Mouse (Mus musculus): Measurements from ENCODE around the gene Nhsl2. TPM values are rescaled to one million over a fixed set of nuclear protein-coding genes. Genes with fewer than 3 reads are reported as not detected.

Gene Nhsl2
- polyA plus RNA-seq, 1 experiment from 2014 or later: 11.8 TPM

DNA sequence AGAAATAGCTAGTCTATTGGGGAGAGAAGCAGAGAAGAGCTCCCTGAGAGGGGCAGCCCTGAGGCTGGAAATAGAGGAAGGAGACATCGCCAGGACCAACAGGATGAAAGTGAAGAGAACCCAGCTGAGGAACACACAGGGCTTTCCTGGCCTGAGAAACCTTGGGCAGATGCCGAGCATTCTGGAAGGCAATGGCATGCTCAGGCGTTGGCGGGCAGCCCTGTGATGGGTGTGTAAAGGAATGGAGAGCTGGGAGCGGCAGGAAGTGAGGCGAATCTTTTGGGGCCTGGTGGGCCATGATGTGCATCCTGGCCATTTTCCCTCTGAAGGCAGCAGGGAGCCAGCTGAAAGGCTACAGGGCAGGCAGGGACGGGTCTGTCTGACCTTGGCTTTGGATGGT is 83.1 kb downstream of the Nhsl2 start:
- Histone ChIP-seq H3K4me1 (replicated peaks; ENCODE audit: control insufficient read depth, insufficient read depth, low read length) (no peaks in the 10 kb centered on the region), H3K9me3 (ENCODE audit: control insufficient read depth, low read length) (no peaks in the 10 kb centered on the region), H3K9ac (ENCODE audit: low read depth, low read length) (no peak overlapping the region), H3K27ac (ENCODE audit: low read depth, low read length) (no peak overlapping the region), H3K4me3 (ENCODE audit: low read depth, low read length) (no peak overlapping the region), H3K27me3 (ENCODE audit: control insufficient read depth, insufficient read depth, low read length) (peaks cover 9% of the 10 kb centered on the region), H3K4me2 (replicated peaks; ENCODE audit: low read depth, low read length) (no peak overlapping the region), H3K36me3 (ENCODE audit: control insufficient read depth, insufficient read depth, low read length) (no peaks in the 10 kb centered on the region)
- no peak for DNase-seq (ENCODE audit: low spot score)
- 87% methylated on average over 7 of the region's 7 CpGs for WGBS
- ATAC-seq (ENCODE audit: low FRiP score): no peak

DNA sequence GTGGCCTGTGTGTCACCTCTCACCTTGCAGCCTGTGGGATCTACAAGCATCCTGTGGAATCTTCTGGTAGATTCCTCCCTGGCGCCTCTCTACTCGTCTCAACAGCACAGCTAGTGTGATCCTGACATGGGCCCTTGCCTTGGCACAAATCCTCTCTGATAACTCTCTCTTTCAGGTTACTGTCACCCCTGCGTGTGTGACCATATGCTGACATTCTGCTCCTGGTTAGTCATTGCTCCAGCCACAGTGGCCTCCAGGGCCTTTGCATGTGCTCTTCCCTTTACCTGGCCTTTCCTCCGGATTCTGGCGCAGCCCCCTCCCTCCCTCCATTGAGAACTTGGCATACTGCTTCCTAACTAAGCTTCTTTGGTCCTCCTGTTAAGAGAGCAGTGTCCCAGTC is 84.2 kb downstream of the Nhsl2 start:
- no peak overlapping the region for H3K4me3 ChIP-seq (ENCODE audit: low read depth, low read length)
- H3K4me2 ChIP-seq (replicated peaks; ENCODE audit: low read depth, low read length): no peak overlapping the region
- DNase-seq (ENCODE audit: low spot score): no peak
- no peak overlapping the region for H3K9ac ChIP-seq (ENCODE audit: low read depth, low read length)
- no peaks in the 10 kb centered on the region for H3K9me3 ChIP-seq (ENCODE audit: control insufficient read depth, low read length)
- no peaks in the 10 kb centered on the region for H3K36me3 ChIP-seq (ENCODE audit: control insufficient read depth, insufficient read depth, low read length)
- peaks cover 9% of the 10 kb centered on the region for H3K27me3 ChIP-seq (ENCODE audit: control insufficient read depth, insufficient read depth, low read length)
- H3K4me1 ChIP-seq (replicated peaks; ENCODE audit: control insufficient read depth, insufficient read depth, low read length): no peaks in the 10 kb centered on the region
- ATAC-seq (ENCODE audit: low FRiP score): no peak
- no peak overlapping the region for H3K27ac ChIP-seq (ENCODE audit: low read depth, low read length)
- 87% methylated on average over 5 of the region's 5 CpGs for WGBS

DNA sequence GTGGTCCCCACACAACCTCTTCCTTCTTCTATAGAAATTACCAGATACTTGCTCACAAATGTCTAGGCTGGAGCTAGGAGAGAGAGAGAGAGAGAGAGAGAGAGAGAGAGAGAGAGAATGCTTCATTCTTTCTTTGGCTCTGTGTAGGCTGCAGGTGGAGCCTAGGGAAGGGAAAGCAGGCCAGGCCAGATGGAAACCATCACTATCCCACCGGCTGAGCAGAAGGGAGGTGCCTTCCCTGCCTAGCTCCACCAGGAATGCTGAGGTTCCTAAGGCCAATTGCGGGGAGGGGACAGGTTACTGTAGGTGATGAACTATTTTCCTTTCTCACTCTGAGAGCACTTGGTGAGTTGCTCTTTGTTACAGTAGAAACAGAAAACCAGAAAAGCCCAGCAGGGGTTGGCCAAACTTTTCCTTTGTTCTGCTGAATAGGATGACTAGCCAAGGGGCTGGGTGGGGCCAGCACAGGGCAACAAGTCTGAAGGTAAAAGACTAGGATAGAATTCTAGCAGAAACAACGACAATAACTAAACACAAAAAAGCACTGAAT is 86.2 kb downstream of the Nhsl2 start:
- no peak overlapping the region for H3K4me3 ChIP-seq (ENCODE audit: low read depth, low read length)
- 32% methylated on average over 3 of the region's 3 CpGs for WGBS
- H3K36me3 ChIP-seq (ENCODE audit: control insufficient read depth, insufficient read depth, low read length): no peaks in the 10 kb centered on the region
- DNase-seq (ENCODE audit: low spot score): no peak
- H3K9me3 ChIP-seq (ENCODE audit: control insufficient read depth, low read length): no peaks in the 10 kb centered on the region
- no peak overlapping the region for H3K9ac ChIP-seq (ENCODE audit: low read depth, low read length)
- H3K27ac ChIP-seq (ENCODE audit: low read depth, low read length): no peak overlapping the region
- peaks cover 6% of the 10 kb centered on the region; the same call in 1 of the 2 replicates for H3K27me3 ChIP-seq (ENCODE audit: control insufficient read depth, insufficient read depth, low read length)
- H3K4me1 ChIP-seq (replicated peaks; ENCODE audit: control insufficient read depth, insufficient read depth, low read length): no peaks in the 10 kb centered on the region
- ATAC-seq (ENCODE audit: low FRiP score): no peak
- H3K4me2 ChIP-seq (replicated peaks; ENCODE audit: low read depth, low read length): no peak overlapping the region

DNA sequence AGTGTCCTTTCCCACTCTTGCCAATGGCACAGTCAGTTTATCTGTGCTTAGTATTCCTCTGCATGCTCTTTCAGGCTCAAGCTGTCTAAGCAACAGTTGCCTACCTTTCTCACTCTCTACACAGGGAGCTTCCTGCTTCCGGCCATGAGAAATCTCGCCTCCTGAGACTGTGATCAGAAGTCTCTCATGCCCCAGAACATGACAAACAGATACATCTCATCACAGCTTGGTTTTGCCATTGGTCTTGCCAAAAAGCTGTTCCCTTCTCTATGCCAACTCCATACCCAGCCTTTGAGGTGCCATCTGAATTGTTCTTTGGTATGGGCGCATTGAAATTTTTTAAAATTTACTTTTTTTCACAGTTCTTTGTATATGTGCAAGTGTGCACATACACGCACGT is 90.3 kb downstream of the Nhsl2 start:
- 87% methylated on average over 5 of the region's 5 CpGs for WGBS
- H3K4me3 ChIP-seq (ENCODE audit: low read depth, low read length): no peak overlapping the region
- H3K27ac ChIP-seq (ENCODE audit: low read depth, low read length): no peak overlapping the region
- ATAC-seq (ENCODE audit: low FRiP score) (no peak), DNase-seq (ENCODE audit: low spot score) (no peak)
- H3K27me3 ChIP-seq (ENCODE audit: control insufficient read depth, insufficient read depth, low read length): peaks cover 2% of the 10 kb centered on the region
- H3K4me2 ChIP-seq (replicated peaks; ENCODE audit: low read depth, low read length): no peak overlapping the region
- no peak overlapping the region for H3K9ac ChIP-seq (ENCODE audit: low read depth, low read length)
- H3K4me1 ChIP-seq (replicated peaks; ENCODE audit: control insufficient read depth, insufficient read depth, low read length): no peaks in the 10 kb centered on the region
- H3K36me3 ChIP-seq (ENCODE audit: control insufficient read depth, insufficient read depth, low read length): no peaks in the 10 kb centered on the region
- H3K9me3 ChIP-seq (ENCODE audit: control insufficient read depth, low read length): no peaks in the 10 kb centered on the region

DNA sequence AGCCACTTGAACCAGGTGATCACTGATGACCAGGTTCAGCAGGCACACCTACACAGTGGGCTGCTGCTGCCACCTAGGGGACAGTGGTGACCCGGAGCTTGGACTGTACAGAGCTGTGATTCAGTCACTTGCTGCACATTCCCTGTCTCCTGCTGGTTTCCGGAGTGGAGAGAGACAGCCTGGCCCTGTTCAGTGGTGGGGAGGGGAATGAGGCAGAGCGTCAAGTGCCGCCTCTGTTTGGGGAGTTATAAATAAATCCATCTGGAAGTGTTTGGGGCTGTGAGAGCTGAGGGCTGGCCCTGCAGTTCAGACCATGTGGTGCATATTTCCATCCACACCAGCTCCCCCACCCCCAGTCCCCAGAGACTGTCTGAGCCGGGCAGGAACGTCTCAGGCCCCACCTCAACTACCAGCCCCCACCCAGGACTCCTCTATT is 93.3 kb downstream of the Nhsl2 start:
- H3K27ac ChIP-seq (ENCODE audit: low read depth, low read length): no peak overlapping the region
- no peaks in the 10 kb centered on the region for H3K4me1 ChIP-seq (replicated peaks; ENCODE audit: control insufficient read depth, insufficient read depth, low read length)
- DNase-seq (ENCODE audit: low spot score) (peak; percentile 49), ATAC-seq (ENCODE audit: low FRiP score) (peak; percentile 59; the same call in 1 of the 2 replicates)
- no peaks in the 10 kb centered on the region for H3K36me3 ChIP-seq (ENCODE audit: control insufficient read depth, insufficient read depth, low read length)
- no peaks in the 10 kb centered on the region for H3K9me3 ChIP-seq (ENCODE audit: control insufficient read depth, low read length)
- no peak overlapping the region for H3K4me2 ChIP-seq (replicated peaks; ENCODE audit: low read depth, low read length)
- no peaks in the 10 kb centered on the region; the same call in 1 of the 2 replicates for H3K27me3 ChIP-seq (ENCODE audit: control insufficient read depth, insufficient read depth, low read length)
- no peak overlapping the region for H3K4me3 ChIP-seq (ENCODE audit: low read depth, low read length)
- no peak overlapping the region for H3K9ac ChIP-seq (ENCODE audit: low read depth, low read length)
- WGBS: 16% methylated on average over 6 of the region's 6 CpGs

DNA sequence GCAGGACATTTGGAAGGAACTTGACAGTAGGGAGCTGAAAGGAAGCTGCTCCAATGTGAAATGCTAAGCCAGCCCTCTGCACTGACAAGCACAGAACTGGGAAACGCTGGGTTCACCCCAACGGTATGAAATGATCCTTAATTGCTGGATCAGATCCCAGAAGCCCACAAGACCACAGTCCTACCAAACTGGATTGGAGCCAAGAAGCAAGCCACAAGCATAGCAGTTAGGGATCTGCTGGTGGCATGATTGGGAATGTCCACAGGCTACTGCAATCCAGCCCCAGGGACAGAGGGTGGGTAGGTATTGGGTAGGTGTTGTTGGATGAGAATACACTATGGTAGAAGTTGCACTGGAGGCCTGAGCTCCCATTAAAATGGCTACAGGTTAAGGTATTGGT is 94.6 kb downstream of the Nhsl2 start:
- 77% methylated on average over 2 of the region's 2 CpGs for WGBS
- Histone ChIP-seq H3K36me3 (ENCODE audit: control insufficient read depth, insufficient read depth, low read length) (no peaks in the 10 kb centered on the region), H3K9ac (ENCODE audit: low read depth, low read length) (no peak overlapping the region), H3K4me3 (ENCODE audit: low read depth, low read length) (no peak overlapping the region), H3K27ac (ENCODE audit: low read depth, low read length) (no peak overlapping the region), H3K4me1 (replicated peaks; ENCODE audit: control insufficient read depth, insufficient read depth, low read length) (no peaks in the 10 kb centered on the region), H3K4me2 (replicated peaks; ENCODE audit: low read depth, low read length) (no peak overlapping the region), H3K27me3 (ENCODE audit: control insufficient read depth, insufficient read depth, low read length) (no peaks in the 10 kb centered on the region; the same call in 1 of the 2 replicates), H3K9me3 (ENCODE audit: control insufficient read depth, low read length) (no peaks in the 10 kb centered on the region)
- ATAC-seq (ENCODE audit: low FRiP score): no peak
- no peak for DNase-seq (ENCODE audit: low spot score)

DNA sequence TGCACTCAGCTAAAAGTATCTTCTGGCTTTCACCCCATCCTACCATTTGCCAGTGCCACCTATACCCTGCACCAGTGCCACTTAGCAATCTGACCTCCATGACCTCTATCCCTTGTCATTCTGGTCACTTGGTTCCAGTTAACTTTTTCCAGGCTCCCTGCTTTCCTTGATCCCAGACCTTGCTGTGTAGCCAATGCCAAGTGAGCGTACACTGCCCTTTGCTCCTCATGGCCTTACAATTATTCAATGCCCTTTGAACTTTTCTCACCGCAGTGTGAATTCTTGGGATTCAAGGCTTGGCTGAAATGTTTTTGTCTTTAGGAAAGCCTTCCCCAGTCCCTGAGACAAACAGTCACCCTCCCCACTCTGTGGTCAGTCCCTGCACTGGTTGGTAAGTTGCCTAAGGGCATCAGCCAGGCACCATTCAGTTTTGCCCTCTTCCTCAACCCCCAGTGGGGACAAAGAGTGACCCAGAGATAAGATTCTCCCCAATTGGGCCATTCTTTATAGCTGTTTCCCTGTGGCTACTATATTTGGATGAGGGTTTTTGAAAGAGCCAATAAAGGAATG is 95.7 kb downstream of the Nhsl2 start:
- Histone ChIP-seq H3K36me3 (ENCODE audit: control insufficient read depth, insufficient read depth, low read length) (no peaks in the 10 kb centered on the region), H3K9ac (ENCODE audit: low read depth, low read length) (no peak overlapping the region), H3K4me3 (ENCODE audit: low read depth, low read length) (no peak overlapping the region), H3K27me3 (ENCODE audit: control insufficient read depth, insufficient read depth, low read length) (no peaks in the 10 kb centered on the region; the same call in 1 of the 2 replicates), H3K9me3 (ENCODE audit: control insufficient read depth, low read length) (no peaks in the 10 kb centered on the region), H3K27ac (ENCODE audit: low read depth, low read length) (no peak overlapping the region), H3K4me1 (replicated peaks; ENCODE audit: control insufficient read depth, insufficient read depth, low read length) (no peaks in the 10 kb centered on the region), H3K4me2 (replicated peaks; ENCODE audit: low read depth, low read length) (no peak overlapping the region)
- WGBS: 59% methylated on average over 2 of the region's 2 CpGs
- ATAC-seq (ENCODE audit: low FRiP score) (no peak), DNase-seq (ENCODE audit: low spot score) (no peak)

DNA sequence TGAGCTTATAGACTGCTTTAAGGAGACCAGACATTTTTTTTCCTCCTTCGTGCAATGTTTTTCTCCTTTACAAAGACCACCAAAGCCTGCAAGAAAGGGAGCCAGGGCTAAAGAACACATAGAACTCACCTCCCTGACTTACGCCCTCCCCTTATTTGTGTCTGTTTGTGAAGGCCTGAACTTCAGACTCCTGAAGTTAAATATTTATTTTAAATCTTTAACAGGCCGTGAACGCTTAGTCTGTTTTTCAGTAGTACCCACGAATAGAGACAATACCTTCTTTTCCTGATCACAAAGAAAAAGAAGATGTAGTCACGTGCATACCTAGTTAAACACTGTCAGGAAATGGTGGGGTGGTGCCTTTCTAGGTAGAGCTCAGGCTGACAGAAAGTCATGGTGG is 103.3 kb downstream of the Nhsl2 start:
- H3K4me2 ChIP-seq (replicated peaks; ENCODE audit: low read depth, low read length): no peak overlapping the region
- no peaks in the 10 kb centered on the region for H3K36me3 ChIP-seq (ENCODE audit: control insufficient read depth, insufficient read depth, low read length)
- H3K27ac ChIP-seq (ENCODE audit: low read depth, low read length): no peak overlapping the region
- H3K9ac ChIP-seq (ENCODE audit: low read depth, low read length): no peak overlapping the region
- no peak for ATAC-seq (ENCODE audit: low FRiP score)
- no peaks in the 10 kb centered on the region for H3K9me3 ChIP-seq (ENCODE audit: control insufficient read depth, low read length)
- no peaks in the 10 kb centered on the region for H3K4me1 ChIP-seq (replicated peaks; ENCODE audit: control insufficient read depth, insufficient read depth, low read length)
- DNase-seq (ENCODE audit: low spot score): no peak
- H3K27me3 ChIP-seq (ENCODE audit: control insufficient read depth, insufficient read depth, low read length): peaks cover 4% of the 10 kb centered on the region; the same call in 1 of the 2 replicates
- no peak overlapping the region for H3K4me3 ChIP-seq (ENCODE audit: low read depth, low read length)
- WGBS: 84% methylated on average over 6 of the region's 6 CpGs

DNA sequence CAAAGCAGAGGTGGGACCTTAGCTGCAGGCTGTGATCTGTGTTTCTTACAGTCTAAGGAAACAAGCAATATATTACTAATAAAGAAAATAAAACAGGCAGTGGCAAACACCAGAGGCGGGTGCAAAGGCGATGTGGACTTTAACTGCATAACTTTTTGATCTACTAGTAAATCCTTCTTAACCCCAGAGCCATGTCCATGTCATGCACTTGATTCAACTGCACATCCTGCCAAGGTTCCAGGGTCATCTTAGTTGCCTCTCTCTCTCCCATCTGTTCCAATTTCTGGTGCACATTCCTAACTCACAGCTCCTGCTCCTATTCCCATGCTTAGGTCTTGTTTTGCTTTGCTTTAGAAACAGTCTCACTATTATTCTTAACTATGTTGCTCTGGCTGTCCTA is 104.1 kb downstream of the Nhsl2 start:
- ATAC-seq (ENCODE audit: low FRiP score) (no peak), DNase-seq (ENCODE audit: low spot score) (no peak)
- Histone ChIP-seq H3K4me2 (replicated peaks; ENCODE audit: low read depth, low read length) (no peak overlapping the region), H3K4me3 (ENCODE audit: low read depth, low read length) (no peak overlapping the region), H3K36me3 (ENCODE audit: control insufficient read depth, insufficient read depth, low read length) (no peaks in the 10 kb centered on the region), H3K27ac (ENCODE audit: low read depth, low read length) (no peak overlapping the region), H3K4me1 (replicated peaks; ENCODE audit: control insufficient read depth, insufficient read depth, low read length) (no peaks in the 10 kb centered on the region), H3K9me3 (ENCODE audit: control insufficient read depth, low read length) (no peaks in the 10 kb centered on the region), H3K27me3 (ENCODE audit: control insufficient read depth, insufficient read depth, low read length) (peaks cover 4% of the 10 kb centered on the region; the same call in 1 of the 2 replicates), H3K9ac (ENCODE audit: low read depth, low read length) (no peak overlapping the region)
- 87% methylated on average over 2 of the region's 2 CpGs for WGBS
